Mouse (Mus musculus): ENCODE data around the gene Olfr311. TPM values are rescaled to one million over a fixed set of nuclear protein-coding genes. Genes with fewer than 3 reads are reported as not detected.
"Not testable (repeated sequence)": the region's sequence is repeated elsewhere in the genome, so short reads cannot be mapped to it uniquely, and the experiment has no call there.

The Olfr311 gene
- polyA plus RNA-seq, 1 experiment from 2014 or later: not detected

GRCm38 (mm10) chr11:58828937-58829336, 10.1 kb upstream of the Olfr311 start, which contains the start of gene Olfr312:
Gene Olfr312 (plus strand): TSS chr11:58829237.
- not testable (repeated sequence) for DNase-seq (ENCODE audit: low spot score); H3K27ac ChIP-seq (replicated peaks); H3K27me3 ChIP-seq (ENCODE audit: low read depth, poor library complexity, severe bottlenecking); H3K9me3 ChIP-seq (replicated peaks); H3K4me3 ChIP-seq; H3K36me3 ChIP-seq; H3K4me1 ChIP-seq

GRCm38 (mm10) chr11:58829764-58830163, 9.3 kb upstream of the Olfr311 start:
- Histone ChIP-seq H3K27ac (replicated peaks) (no peak overlapping the region), H3K4me3 (no peak overlapping the region), H3K36me3 (no peaks in the 10 kb centered on the region), H3K9me3 (replicated peaks) (no peaks in the 10 kb centered on the region), H3K4me1 (no peaks in the 10 kb centered on the region), H3K27me3 (ENCODE audit: low read depth, poor library complexity, severe bottlenecking) (no peaks in the 10 kb centered on the region)
- 82% methylated on average over 3 of the region's 3 CpGs for WGBS
- no peak for DNase-seq (ENCODE audit: low spot score)

- H3K27me3 ChIP-seq (ENCODE audit: low read depth, poor library complexity, severe bottlenecking); H3K27ac ChIP-seq (replicated peaks); H3K4me1 ChIP-seq; H3K9me3 ChIP-seq (replicated peaks); H3K36me3 ChIP-seq; H3K4me3 ChIP-seq; DNase-seq (ENCODE audit: low spot score): not testable (repeated sequence)
- 87% methylated on average over 3 of the region's 3 CpGs for WGBS
These were observed 6.5 kb upstream of the Olfr311 start for GRCm38 (mm10) chr11:58832541-58832940.

- H3K9me3 ChIP-seq (replicated peaks): no peaks in the 10 kb centered on the region
- H3K4me3 ChIP-seq: peak within 1 kb of the TSS; percentile 86
- no peaks in the 10 kb centered on the region for H3K27me3 ChIP-seq (ENCODE audit: low read depth, poor library complexity, severe bottlenecking)
- peaks cover 31% of the 10 kb centered on the region for H3K36me3 ChIP-seq
- under 1% methylated on average over 24 of the region's 24 CpGs for WGBS
- H3K27ac ChIP-seq (replicated peaks): peak within 1 kb of the TSS; percentile 85
- DNase-seq (ENCODE audit: low spot score): peak; percentile 86
- H3K4me1 ChIP-seq: peaks cover 9% of the 10 kb centered on the region
These were observed 7.9 kb downstream of the Olfr311 start, which contains the start of gene Gm12258 for GRCm38 (mm10) chr11:58846919-58847461. Gene Gm12258 (plus strand): TSS chr11:58847158.

GRCm38 (mm10) chr11:58847636-58848035, 8.6 kb downstream of the Olfr311 start:
- peaks cover 9% of the 10 kb centered on the region for H3K4me1 ChIP-seq
- H3K36me3 ChIP-seq: peaks cover 37% of the 10 kb centered on the region
- peak overlapping the region; percentile 85 for H3K27ac ChIP-seq (replicated peaks)
- DNase-seq (ENCODE audit: low spot score): no peak
- WGBS: 51% methylated on average over 9 of the region's 9 CpGs
- H3K27me3 ChIP-seq (ENCODE audit: low read depth, poor library complexity, severe bottlenecking): no peaks in the 10 kb centered on the region
- H3K9me3 ChIP-seq (replicated peaks): no peaks in the 10 kb centered on the region
- peak overlapping the region; percentile 86 for H3K4me3 ChIP-seq

GRCm38 (mm10) chr11:58849731-58850130, 10.7 kb downstream of the Olfr311 start:
- Histone ChIP-seq H3K36me3 (peaks cover 50% of the 10 kb centered on the region), H3K9me3 (replicated peaks) (no peaks in the 10 kb centered on the region), H3K4me3 (no peak overlapping the region), H3K27me3 (ENCODE audit: low read depth, poor library complexity, severe bottlenecking) (no peaks in the 10 kb centered on the region), H3K27ac (replicated peaks) (no peak overlapping the region), H3K4me1 (peaks cover 9% of the 10 kb centered on the region)
- WGBS: 65% methylated on average over 2 of the region's 2 CpGs
- DNase-seq (ENCODE audit: low spot score): no peak

- Histone ChIP-seq H3K9me3 (replicated peaks) (peaks cover 28% of the 10 kb centered on the region), H3K27ac (replicated peaks) (no peak overlapping the region), H3K4me1 (no peaks in the 10 kb centered on the region), H3K36me3 (peaks cover 54% of the 10 kb centered on the region), H3K27me3 (ENCODE audit: low read depth, poor library complexity, severe bottlenecking) (no peaks in the 10 kb centered on the region), H3K4me3 (no peak overlapping the region)
- DNase-seq (ENCODE audit: low spot score): no peak
- 94% methylated on average over 8 of the region's 8 CpGs for WGBS
These were observed 21.7 kb downstream of the Olfr311 start for GRCm38 (mm10) chr11:58860744-58861143.

GRCm38 (mm10) chr11:58867039-58867953, 28.2 kb downstream of the Olfr311 start, which contains the start of gene 2810021J22Rik:
Gene 2810021J22Rik (plus strand): TSS chr11:58867216.
- H3K9me3 ChIP-seq (replicated peaks): no peaks in the 10 kb centered on the region
- peaks cover 31% of the 10 kb centered on the region for H3K36me3 ChIP-seq
- H3K4me3 ChIP-seq: peak within 1 kb of the TSS; percentile 94
- peak within 1 kb of the TSS; percentile 93 for H3K27ac ChIP-seq (replicated peaks)
- H3K27me3 ChIP-seq (ENCODE audit: low read depth, poor library complexity, severe bottlenecking): no peaks in the 10 kb centered on the region
- 5% methylated on average over 37 of the region's 37 CpGs for WGBS
- H3K4me1 ChIP-seq: peaks cover 15% of the 10 kb centered on the region
- peak; percentile 85 for DNase-seq (ENCODE audit: low spot score)

GRCm38 (mm10) chr11:58867954-58868330, 28.9 kb downstream of the Olfr311 start:
- peaks cover 15% of the 10 kb centered on the region for H3K4me1 ChIP-seq
- H3K27me3 ChIP-seq (ENCODE audit: low read depth, poor library complexity, severe bottlenecking): no peaks in the 10 kb centered on the region
- DNase-seq (ENCODE audit: low spot score): no peak
- no peaks in the 10 kb centered on the region for H3K9me3 ChIP-seq (replicated peaks)
- H3K4me3 ChIP-seq: peak overlapping the region; percentile 94
- peaks cover 31% of the 10 kb centered on the region for H3K36me3 ChIP-seq
- WGBS: 92% methylated on average over 6 of the region's 6 CpGs
- H3K27ac ChIP-seq (replicated peaks): peak overlapping the region; percentile 93

- H3K27me3 ChIP-seq (ENCODE audit: low read depth, poor library complexity, severe bottlenecking): no peaks in the 10 kb centered on the region
- H3K4me3 ChIP-seq: no peak overlapping the region
- no peak for DNase-seq (ENCODE audit: low spot score)
- H3K27ac ChIP-seq (replicated peaks): no peak overlapping the region
- WGBS: 89% methylated on average over 4 of the region's 4 CpGs
- peaks cover 47% of the 10 kb centered on the region for H3K36me3 ChIP-seq
- H3K9me3 ChIP-seq (replicated peaks): no peaks in the 10 kb centered on the region
- H3K4me1 ChIP-seq: peaks cover 15% of the 10 kb centered on the region
These were observed 31.9 kb downstream of the Olfr311 start for GRCm38 (mm10) chr11:58870961-58871360.

GRCm38 (mm10) chr11:58883756-58884155, 44.7 kb downstream of the Olfr311 start:
- Histone ChIP-seq H3K36me3 (peaks cover 46% of the 10 kb centered on the region), H3K27ac (replicated peaks) (no peak overlapping the region), H3K4me3 (no peak overlapping the region), H3K9me3 (replicated peaks) (no peaks in the 10 kb centered on the region), H3K4me1 (no peaks in the 10 kb centered on the region), H3K27me3 (ENCODE audit: low read depth, poor library complexity, severe bottlenecking) (no peaks in the 10 kb centered on the region)
- WGBS: 85% methylated on average over 8 of the region's 8 CpGs
- DNase-seq (ENCODE audit: low spot score): no peak

GRCm38 (mm10) chr11:58890511-58890910, 51.5 kb downstream of the Olfr311 start:
- peaks cover 64% of the 10 kb centered on the region for H3K36me3 ChIP-seq
- no peaks in the 10 kb centered on the region for H3K4me1 ChIP-seq
- H3K27me3 ChIP-seq (ENCODE audit: low read depth, poor library complexity, severe bottlenecking): no peaks in the 10 kb centered on the region
- no peak for DNase-seq (ENCODE audit: low spot score)
- H3K27ac ChIP-seq (replicated peaks): no peak overlapping the region
- H3K4me3 ChIP-seq: no peak overlapping the region
- H3K9me3 ChIP-seq (replicated peaks): no peaks in the 10 kb centered on the region
- WGBS: 96% methylated on average over 10 of the region's 10 CpGs

All from midbrain, embryonic 10.5 days (tissue).